Mouse (Mus musculus): Measurements from ENCODE around the gene Pafah1b2. TPM values are rescaled to one million over a fixed set of nuclear protein-coding genes. Genes with fewer than 3 reads are reported as not detected.

Gene Pafah1b2
- total and polyA plus RNA-seq, 3 experiments, result 65.5 to 154 (median 134) TPM

GRCm38 (mm10) chr9:45952890-45953289 lies 59.6 kb downstream of the Pafah1b2 start:
- H3K4me3 ChIP-seq (ENCODE audit: low read depth, low read length), result peak overlapping the region; percentile 10; the same call in 1 of the 2 replicates
- DNase-seq (ENCODE audit: low spot score) (no peak), ATAC-seq (ENCODE audit: extremely low read depth, insufficient number of reproducible peaks, low FRiP score, poor library complexity, severe bottlenecking) (no peak)
- H3K36me3 ChIP-seq (replicated peaks), result peaks cover 60% of the 10 kb centered on the region
- TF ChIP-seq TAL1 (conservative IDR thresholded peaks at IDR 0.05; ENCODE audit: low read depth, low read length) (no peak), CTCF (IDR thresholded peaks at IDR 0.05; ENCODE audit: low read depth, low read length) (no peak), GATA2 (IDR thresholded peaks at IDR 0.05; ENCODE audit: borderline replicate concordance, low read depth, low read length) (no peak), POLR2AphosphoS5 (IDR thresholded peaks at IDR 0.05; ENCODE audit: insufficient replicate concordance, low read depth, low read length) (no peak), GATA1 (IDR thresholded peaks at IDR 0.05; ENCODE audit: borderline replicate concordance, low read length) (no peak)
- H3K9me3 ChIP-seq (replicated peaks), result no peaks in the 10 kb centered on the region
- peaks cover 33% of the 10 kb centered on the region for H3K4me1 ChIP-seq (ENCODE audit: insufficient read depth, low read depth, low read length)
- no peaks in the 10 kb centered on the region for H3K27me3 ChIP-seq (ENCODE audit: insufficient read depth, low read length)

GRCm38 (mm10) chr9:45952057-45952456 lies 60.4 kb downstream of the Pafah1b2 start:
- Histone ChIP-seq H3K9me3 (replicated peaks) (no peaks in the 10 kb centered on the region), H3K27me3 (ENCODE audit: insufficient read depth, low read length) (no peaks in the 10 kb centered on the region), H3K4me1 (ENCODE audit: insufficient read depth, low read depth, low read length) (peaks cover 33% of the 10 kb centered on the region), H3K36me3 (replicated peaks) (peaks cover 66% of the 10 kb centered on the region), H3K4me3 (ENCODE audit: low read depth, low read length) (no peak overlapping the region)
- ATAC-seq (ENCODE audit: extremely low read depth, insufficient number of reproducible peaks, low FRiP score, poor library complexity, severe bottlenecking) (no peak), DNase-seq (ENCODE audit: low spot score) (no peak)
- TF ChIP-seq GATA1 (IDR thresholded peaks at IDR 0.05; ENCODE audit: borderline replicate concordance, low read length), result no peak
- TF ChIP-seq POLR2AphosphoS5 (IDR thresholded peaks at IDR 0.05; ENCODE audit: insufficient replicate concordance, low read depth, low read length), result no peak

DNA sequence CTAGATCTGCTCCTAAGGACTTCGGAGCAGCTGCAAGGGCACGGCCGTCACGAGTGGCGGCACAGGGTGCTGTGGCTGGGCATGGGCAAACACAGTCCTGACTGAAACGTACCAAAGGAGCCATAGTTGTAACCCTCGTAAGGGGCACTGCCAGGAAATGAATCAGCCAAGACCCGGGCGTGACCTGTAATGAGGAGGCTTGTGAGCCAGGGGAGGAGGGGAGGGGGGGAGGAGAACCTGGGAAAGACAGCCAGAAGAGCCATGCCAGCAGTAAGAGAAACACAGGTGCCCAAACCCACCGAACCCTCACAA lies 65.7 kb downstream of the Pafah1b2 start:
- H3K4me3 ChIP-seq (ENCODE audit: low read depth, low read length), result no peak overlapping the region
- H3K4me1 ChIP-seq (ENCODE audit: insufficient read depth, low read depth, low read length), result peaks cover 24% of the 10 kb centered on the region
- ATAC-seq (ENCODE audit: extremely low read depth, insufficient number of reproducible peaks, low FRiP score, poor library complexity, severe bottlenecking) (no peak), DNase-seq (ENCODE audit: low spot score) (no peak)
- peaks cover 97% of the 10 kb centered on the region for H3K36me3 ChIP-seq (replicated peaks)
- no peaks in the 10 kb centered on the region for H3K9me3 ChIP-seq (replicated peaks)
- no peak for TF ChIP-seq POLR2AphosphoS5 (IDR thresholded peaks at IDR 0.05; ENCODE audit: insufficient replicate concordance, low read depth, low read length)
- H3K27me3 ChIP-seq (ENCODE audit: insufficient read depth, low read length), result no peaks in the 10 kb centered on the region

DNA sequence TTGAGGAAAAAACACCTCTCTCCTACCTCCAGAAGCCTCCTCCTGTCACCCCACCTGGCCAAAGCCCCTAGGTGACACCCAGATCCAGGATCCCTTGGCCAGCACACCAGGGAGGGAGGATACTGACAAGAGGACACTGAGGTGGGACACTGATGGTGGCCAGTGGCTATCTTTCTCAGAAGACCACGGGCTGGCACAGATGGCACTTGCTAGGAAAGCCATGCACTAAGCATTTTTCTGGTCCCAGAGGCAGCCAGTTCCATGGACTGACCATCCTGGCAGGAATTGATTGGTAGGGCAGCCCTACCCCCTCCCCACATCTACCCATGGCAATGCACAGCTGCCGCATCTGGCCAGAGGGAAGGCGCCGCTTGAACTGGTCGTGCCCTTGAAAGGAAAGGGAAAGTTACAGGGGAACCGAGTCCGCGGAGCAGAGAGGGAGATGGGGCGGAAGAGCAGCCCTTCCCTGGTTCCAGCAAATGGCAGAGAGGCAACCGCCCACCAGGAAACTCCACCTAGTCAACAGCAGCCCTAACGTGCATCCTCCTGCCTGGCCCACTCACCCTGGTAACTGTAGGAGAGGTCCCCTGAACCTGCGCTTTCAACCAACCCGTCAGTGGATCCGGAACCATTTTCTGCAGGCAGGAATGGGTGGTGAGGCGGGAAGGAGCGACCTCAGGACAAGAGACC lies 66.2 kb downstream of the Pafah1b2 start:
- no peak for DNase-seq (ENCODE audit: low spot score)
- H3K27me3 ChIP-seq (ENCODE audit: insufficient read depth, low read length), result no peaks in the 10 kb centered on the region
- no peak for ATAC-seq (ENCODE audit: extremely low read depth, insufficient number of reproducible peaks, low FRiP score, poor library complexity, severe bottlenecking)
- H3K4me1 ChIP-seq (ENCODE audit: insufficient read depth, low read depth, low read length), result peaks cover 24% of the 10 kb centered on the region
- H3K36me3 ChIP-seq (replicated peaks), result peaks cover 97% of the 10 kb centered on the region
- H3K9me3 ChIP-seq (replicated peaks), result no peaks in the 10 kb centered on the region
- no peak overlapping the region for H3K4me3 ChIP-seq (ENCODE audit: low read depth, low read length)
- no peak for TF ChIP-seq POLR2AphosphoS5 (IDR thresholded peaks at IDR 0.05; ENCODE audit: insufficient replicate concordance, low read depth, low read length)
- no peak for TF ChIP-seq TAL1 (conservative IDR thresholded peaks at IDR 0.05; ENCODE audit: low read depth, low read length)
- TF ChIP-seq CTCF (IDR thresholded peaks at IDR 0.05; ENCODE audit: low read depth, low read length), result no peak
- no peak for TF ChIP-seq GATA1 (IDR thresholded peaks at IDR 0.05; ENCODE audit: borderline replicate concordance, low read length)
- TF ChIP-seq GATA2 (IDR thresholded peaks at IDR 0.05; ENCODE audit: borderline replicate concordance, low read depth, low read length), result no peak

- ATAC-seq (ENCODE audit: extremely low read depth, insufficient number of reproducible peaks, low FRiP score, poor library complexity, severe bottlenecking), result no peak
- Histone ChIP-seq H3K36me3 (replicated peaks) (peaks cover 99% of the 10 kb centered on the region), H3K9me3 (replicated peaks) (no peaks in the 10 kb centered on the region), H3K4me3 (ENCODE audit: low read depth, low read length) (no peak overlapping the region), H3K27me3 (ENCODE audit: insufficient read depth, low read length) (no peaks in the 10 kb centered on the region), H3K4me1 (ENCODE audit: insufficient read depth, low read depth, low read length) (peaks cover 24% of the 10 kb centered on the region)
- TF ChIP-seq POLR2AphosphoS5 (IDR thresholded peaks at IDR 0.05; ENCODE audit: insufficient replicate concordance, low read depth, low read length), result no peak
- TF ChIP-seq GATA1 (IDR thresholded peaks at IDR 0.05; ENCODE audit: borderline replicate concordance, low read length), result no peak
- DNase-seq (ENCODE audit: low spot score), result no peak
These were observed 66.8 kb downstream of the Pafah1b2 start for GRCm38 (mm10) chr9:45945721-45946120.

GRCm38 (mm10) chr9:45944506-45945400 lies 67.7 kb downstream of the Pafah1b2 start:
- peaks cover 23% of the 10 kb centered on the region for H3K4me1 ChIP-seq (ENCODE audit: insufficient read depth, low read depth, low read length)
- TF ChIP-seq CTCF (IDR thresholded peaks at IDR 0.05; ENCODE audit: low read depth, low read length), result no peak
- TF ChIP-seq TAL1 (conservative IDR thresholded peaks at IDR 0.05; ENCODE audit: low read depth, low read length), result no peak
- TF ChIP-seq POLR2AphosphoS5 (IDR thresholded peaks at IDR 0.05; ENCODE audit: insufficient replicate concordance, low read depth, low read length), result no peak
- TF ChIP-seq GATA2 (IDR thresholded peaks at IDR 0.05; ENCODE audit: borderline replicate concordance, low read depth, low read length), result no peak
- no peak for TF ChIP-seq GATA1 (IDR thresholded peaks at IDR 0.05; ENCODE audit: borderline replicate concordance, low read length)
- H3K36me3 ChIP-seq (replicated peaks), result peaks cover 97% of the 10 kb centered on the region
- no peaks in the 10 kb centered on the region for H3K9me3 ChIP-seq (replicated peaks)
- H3K27me3 ChIP-seq (ENCODE audit: insufficient read depth, low read length), result no peaks in the 10 kb centered on the region
- H3K4me3 ChIP-seq (ENCODE audit: low read depth, low read length), result no peak overlapping the region
- DNase-seq (ENCODE audit: low spot score), result no peak
- no peak for ATAC-seq (ENCODE audit: extremely low read depth, insufficient number of reproducible peaks, low FRiP score, poor library complexity, severe bottlenecking)

All from G1E (cell line).